Mouse (Mus musculus) small intestine, adult 2 months (tissue): ENCODE results near the gene Gtf2ird1.

Source experiments
- CTCF ChIP-seq: fragments of 200-500 bp; IDR thresholded peaks from 2 replicates; pipeline ENCODE4 v1.5.1; 2012; ENCODE audit warnings: low read depth, mild to moderate bottlenecking, control low read depth, inconsistent platforms, low read length, moderate library complexity, mixed read lengths; ENCODE audit not compliant: insufficient replicate concordance, insufficient read length; ENCODE audit errors: extremely low read depth
- POLR2A ChIP-seq: fragments of 200-500 bp; IDR thresholded peaks from 2 replicates; pipeline ENCODE4 v1.6.1; 2012; ENCODE audit warnings: low read depth, mild to moderate bottlenecking, control low read depth, inconsistent platforms, low read length, moderate library complexity

GRCm38 (mm10) chr5:134427664-134428063 is 28.9 kb downstream of the Gtf2ird1 start:
- TF ChIP-seq POLR2A: no peak
- no peak for TF ChIP-seq CTCF
